Mouse (Mus musculus) MEL (cell line): ENCODE data around the gene Rab42.

Experiments used
- CTCF ChIP-seq, 3 experiments: IDR thresholded peaks in 2 of 3; conservative IDR thresholded peaks in 1 of 3; 2 replicates each; pipeline ENCODE4 v1.5.1; 2011 to 2012; ENCODE audit warnings: low read length in 3 of 3, low read depth in 2 of 3, mild to moderate bottlenecking in 2 of 3, improper control_type of control experiment in 1 of 3, inconsistent platforms in 1 of 3, mixed read lengths in 1 of 3, moderate library complexity in 1 of 3; ENCODE audit not compliant: control insufficient read depth in 1 of 3, insufficient read depth in 1 of 3, poor library complexity in 1 of 3, severe bottlenecking in 1 of 3
- GATA1 ChIP-seq: IDR thresholded peaks from 2 replicates; pipeline ENCODE4 v1.6.1; 2011; ENCODE audit warnings: low read depth, low read length, improper control_type of control experiment
- HCFC1 ChIP-seq: IDR thresholded peaks from 2 replicates; pipeline ENCODE4 v1.6.1; 2012; ENCODE audit warnings: low read depth, mild to moderate bottlenecking, inconsistent platforms, low read length, improper control_type of control experiment, moderate library complexity
- MAFK ChIP-seq: IDR thresholded peaks from 2 replicates; pipeline ENCODE4 v1.6.1; 2011; ENCODE audit warnings: low read depth, mild to moderate bottlenecking, low read length, improper control_type of control experiment, borderline replicate concordance
- MAZ ChIP-seq: IDR thresholded peaks from 2 replicates; pipeline ENCODE4 v1.6.1; 2012; ENCODE audit warnings: low read depth, mild to moderate bottlenecking, inconsistent platforms, low read length, improper control_type of control experiment
- MEF2A ChIP-seq: IDR thresholded peaks from 2 replicates; pipeline ENCODE4 v1.6.1; 2014; ENCODE audit warnings: low read depth, mild to moderate bottlenecking, inconsistent platforms, low read length, improper control_type of control experiment; ENCODE audit not compliant: poor library complexity, insufficient replicate concordance, severe bottlenecking; ENCODE audit errors: extremely low read depth
- MYC ChIP-seq: IDR thresholded peaks from 2 replicates; pipeline ENCODE4 v1.6.1; 2011; ENCODE audit warnings: low read depth, mild to moderate bottlenecking, low read length, improper control_type of control experiment, moderate library complexity
- POLR2A ChIP-seq, 2 experiments: IDR thresholded peaks; 2 replicates each; pipeline ENCODE4 v1.6.1; 2011 to 2012; ENCODE audit warnings: low read length in 2 of 2, mild to moderate bottlenecking in 2 of 2, control low read depth in 1 of 2, improper control_type of control experiment in 1 of 2, low read depth in 1 of 2, moderate library complexity in 1 of 2; ENCODE audit not compliant: control insufficient read depth in 1 of 2, insufficient read depth in 1 of 2, poor library complexity in 1 of 2
- SIN3A ChIP-seq: IDR thresholded peaks from 2 replicates; pipeline ENCODE4 v1.6.1; 2012; ENCODE audit warnings: low read length, improper control_type of control experiment, inconsistent platforms
- TAL1 ChIP-seq: IDR thresholded peaks from 2 replicates; pipeline ENCODE4 v1.6.1; 2012; ENCODE audit warnings: mild to moderate bottlenecking, inconsistent platforms, low read length, moderate library complexity, mixed read lengths
- TCF12 ChIP-seq: IDR thresholded peaks from 2 replicates; pipeline ENCODE4 v1.6.1; 2014; ENCODE audit warnings: low read depth, mild to moderate bottlenecking, inconsistent platforms, low read length, improper control_type of control experiment, moderate library complexity
- UBTF ChIP-seq: IDR thresholded peaks from 2 replicates; pipeline ENCODE4 v1.6.1; 2012; ENCODE audit warnings: low read depth, mild to moderate bottlenecking, inconsistent platforms, low read length, improper control_type of control experiment, moderate library complexity, borderline replicate concordance; ENCODE audit not compliant: insufficient read depth
- ZC3H11A ChIP-seq: IDR thresholded peaks from 2 replicates; pipeline ENCODE4 v1.6.1; 2012; ENCODE audit warnings: low read depth, mild to moderate bottlenecking, inconsistent platforms, low read length, improper control_type of control experiment
- ZMIZ1 ChIP-seq: IDR thresholded peaks from 2 replicates; pipeline ENCODE4 v1.6.1; 2012; ENCODE audit warnings: low read depth, mild to moderate bottlenecking, inconsistent platforms, low read length, improper control_type of control experiment, moderate library complexity

DNA sequence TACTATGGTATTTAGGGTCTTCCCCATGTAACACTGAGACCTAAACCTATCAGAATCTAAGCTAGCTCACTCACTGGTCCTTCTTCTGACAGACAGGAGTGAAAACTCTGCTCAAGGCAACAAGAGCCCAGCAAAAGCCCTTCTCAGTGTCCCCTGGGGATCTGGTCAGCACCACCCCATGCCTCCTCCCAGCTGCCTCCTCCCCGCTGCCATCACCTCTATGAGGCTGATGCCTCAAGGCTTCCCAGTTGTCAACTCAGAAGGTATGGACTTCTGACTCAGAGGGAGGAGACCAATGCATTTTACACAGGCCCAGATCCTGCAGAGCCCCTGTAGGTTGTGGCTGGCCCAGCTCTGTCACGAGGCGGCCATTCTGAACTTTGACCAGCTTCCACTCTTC, 38.3 kb upstream of the Rab42 start:
- TF ChIP-seq MEF2A (no peak), TAL1 (no peak), ZC3H11A (no peak), ZMIZ1 (no peak), MYC (no peak), MAFK (no peak), MAZ (no peak), CTCF (IDR thresholded peaks at IDR 0.05 in 2 of 3, conservative IDR thresholded peaks at IDR 0.05 in 1 of 3; ENCODE audit: control insufficient read depth in 1 of 3, insufficient read depth in 1 of 3, low read depth in 2 of 3, low read length in 3 of 3, poor library complexity in 1 of 3, severe bottlenecking in 1 of 3) (no peak), TCF12 (no peak), POLR2A (IDR thresholded peaks at IDR 0.05; ENCODE audit: control insufficient read depth in 1 of 2, insufficient read depth in 1 of 2, low read depth in 1 of 2, low read length in 2 of 2, poor library complexity in 1 of 2) (no peak), GATA1 (no peak), HCFC1 (no peak), UBTF (no peak), SIN3A (no peak)
